Mouse (Mus musculus) limb, embryonic 11.5 days (tissue): ENCODE results near the gene Arl3. TPM values are rescaled to one million over a fixed set of nuclear protein-coding genes. Genes with fewer than 3 reads are reported as not detected.

Source experiments
- ATAC-seq: fragments of 200-750 bp; cut with Nextera tagmentation; 2 replicates; pipeline ENCODE4 v1.8.0; 2017; ENCODE audit warnings: low read depth; ENCODE audit not compliant: insufficient number of reproducible peaks, low FRiP score, low TSS enrichment
- DNase-seq: peaks from one replicate; pipeline ENCODE4 v3.0.0-alpha.2; 2015; ENCODE audit warnings: low spot score
- H3K27ac ChIP-seq: fragments of 300-500 bp; sonication (generic); replicated peaks from 2 replicates; pipeline ENCODE4 v1.5.1; 2014; ENCODE audit warnings: low read depth, mild to moderate bottlenecking, low read length
- H3K27me3 ChIP-seq: fragments of 300-500 bp; sonication (generic); 2 replicates; pipeline ENCODE4 v1.6.1; 2014; ENCODE audit warnings: mild to moderate bottlenecking, low read length, mixed read lengths; ENCODE audit not compliant: control insufficient read depth, insufficient read depth
- H3K36me3 ChIP-seq: fragments of 300-500 bp; sonication (generic); 2 replicates; pipeline ENCODE4 v1.6.1; 2014; ENCODE audit warnings: mild to moderate bottlenecking, low read length, moderate library complexity, mixed read lengths; ENCODE audit not compliant: control insufficient read depth, insufficient read depth
- H3K4me1 ChIP-seq: fragments of 300-500 bp; sonication (generic); 2 replicates; pipeline ENCODE4 v1.6.1; 2014; ENCODE audit warnings: low read length, mixed read lengths; ENCODE audit not compliant: control insufficient read depth, insufficient read depth
- H3K4me2 ChIP-seq: fragments of 300-500 bp; sonication (generic); 2 replicates; pipeline ENCODE4 v1.6.1; 2014; ENCODE audit warnings: low read depth, mild to moderate bottlenecking, moderate library complexity; ENCODE audit not compliant: severe bottlenecking
- H3K4me3 ChIP-seq: fragments of 300-500 bp; sonication (generic); 2 replicates; pipeline ENCODE4 v1.5.1; 2014; ENCODE audit warnings: low read depth, low read length
- H3K9ac ChIP-seq: fragments of 300-500 bp; sonication (generic); 2 replicates; pipeline ENCODE4 v1.6.1; 2014; ENCODE audit warnings: mild to moderate bottlenecking, low read length
- H3K9me3 ChIP-seq: fragments of 300-500 bp; sonication (generic); 2 replicates; pipeline ENCODE4 v1.6.1; 2016; ENCODE audit warnings: low read length; ENCODE audit not compliant: control insufficient read depth
- WGBS: fragments of 180-500 bp; shearing (Covaris S2); extraction: QIAGEN DNeasy Blood & Tissue Kit; methylation state at CpG from one replicate; pipeline ENCODE4 v1.1.7; 2014; 5-methylcytosine and 5-hydroxymethylcytosine counted together
- polyA plus RNA-seq: library from polyadenylated mRNA; unstranded; fragments of >200 nt; fragmentation: Nextera tagmentation; extraction: Ambion mirVana; gene quantifications from 2 replicates; pipeline ENCODE4 v1.2.1, GENCODE M21; 2014

Gene Arl3
- polyA plus RNA-seq, 1 experiment from 2014 or later: 133 TPM

DNA sequence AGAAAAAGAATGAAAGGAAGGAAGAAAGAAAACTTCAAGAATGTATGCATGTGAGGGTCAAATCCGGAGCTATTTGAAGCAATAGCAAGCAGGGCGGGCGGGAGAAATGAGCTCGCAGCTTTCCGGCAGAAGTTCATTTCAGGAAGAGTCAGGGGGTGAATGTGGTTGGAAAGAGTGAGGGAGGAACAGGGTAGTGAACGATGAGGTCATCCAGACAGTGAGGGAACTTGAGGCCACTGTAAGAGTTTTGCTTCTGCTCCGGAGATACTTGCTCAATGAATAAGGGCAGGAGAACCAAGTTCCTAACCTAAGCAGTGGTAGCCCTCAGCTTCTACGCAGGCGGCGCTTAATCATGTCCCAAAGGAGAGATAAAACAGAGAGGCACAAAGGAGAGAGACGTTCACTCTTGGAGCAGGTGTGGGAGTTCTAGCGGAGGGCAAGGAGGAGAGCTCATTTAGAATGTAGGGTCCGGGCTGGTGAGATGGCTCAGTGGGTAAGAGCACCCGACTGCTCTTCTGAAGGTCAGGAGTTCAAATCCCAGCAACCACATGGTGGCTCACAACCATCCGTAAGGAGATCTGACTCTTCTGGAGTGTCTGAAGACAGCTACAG lies 50.5 kb downstream of the Arl3 start:
- DNase-seq: no peak
- H3K27me3 ChIP-seq: no peaks in the 10 kb centered on the region
- WGBS: 47% methylated on average over 15 of the region's 15 CpGs
- no peak overlapping the region for H3K4me3 ChIP-seq
- H3K4me2 ChIP-seq: no peak overlapping the region
- H3K9ac ChIP-seq: no peak overlapping the region
- no peaks in the 10 kb centered on the region for H3K9me3 ChIP-seq
- H3K36me3 ChIP-seq: no peaks in the 10 kb centered on the region
- H3K4me1 ChIP-seq: peaks cover 65% of the 10 kb centered on the region
- H3K27ac ChIP-seq: no peak overlapping the region
- no peak for ATAC-seq

DNA sequence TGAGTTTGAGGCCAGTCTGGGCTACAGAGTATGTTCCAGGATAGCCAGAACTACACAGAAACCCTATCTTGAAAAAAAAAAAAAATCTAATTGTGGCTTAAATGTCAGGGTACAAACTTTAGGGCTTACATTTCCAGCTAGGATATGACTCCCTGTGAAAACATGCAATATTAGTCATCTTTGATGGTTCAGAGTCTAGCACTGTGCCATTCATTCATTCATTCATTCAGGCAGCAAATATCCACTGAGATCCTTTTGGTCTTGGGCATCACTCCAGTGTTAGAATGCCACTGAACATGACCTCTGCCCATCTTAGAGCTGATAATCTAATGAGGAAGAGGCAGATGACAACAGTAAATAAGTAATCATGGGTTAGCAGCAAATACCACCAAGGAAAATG lies 51.3 kb downstream of the Arl3 start:
- Histone ChIP-seq H3K9ac (no peak overlapping the region), H3K36me3 (no peaks in the 10 kb centered on the region), H3K27ac (no peak overlapping the region), H3K4me2 (no peak overlapping the region), H3K9me3 (no peaks in the 10 kb centered on the region), H3K4me1 (peaks cover 62% of the 10 kb centered on the region), H3K27me3 (no peaks in the 10 kb centered on the region), H3K4me3 (no peak overlapping the region)
- ATAC-seq (no peak), DNase-seq (no peak)

DNA sequence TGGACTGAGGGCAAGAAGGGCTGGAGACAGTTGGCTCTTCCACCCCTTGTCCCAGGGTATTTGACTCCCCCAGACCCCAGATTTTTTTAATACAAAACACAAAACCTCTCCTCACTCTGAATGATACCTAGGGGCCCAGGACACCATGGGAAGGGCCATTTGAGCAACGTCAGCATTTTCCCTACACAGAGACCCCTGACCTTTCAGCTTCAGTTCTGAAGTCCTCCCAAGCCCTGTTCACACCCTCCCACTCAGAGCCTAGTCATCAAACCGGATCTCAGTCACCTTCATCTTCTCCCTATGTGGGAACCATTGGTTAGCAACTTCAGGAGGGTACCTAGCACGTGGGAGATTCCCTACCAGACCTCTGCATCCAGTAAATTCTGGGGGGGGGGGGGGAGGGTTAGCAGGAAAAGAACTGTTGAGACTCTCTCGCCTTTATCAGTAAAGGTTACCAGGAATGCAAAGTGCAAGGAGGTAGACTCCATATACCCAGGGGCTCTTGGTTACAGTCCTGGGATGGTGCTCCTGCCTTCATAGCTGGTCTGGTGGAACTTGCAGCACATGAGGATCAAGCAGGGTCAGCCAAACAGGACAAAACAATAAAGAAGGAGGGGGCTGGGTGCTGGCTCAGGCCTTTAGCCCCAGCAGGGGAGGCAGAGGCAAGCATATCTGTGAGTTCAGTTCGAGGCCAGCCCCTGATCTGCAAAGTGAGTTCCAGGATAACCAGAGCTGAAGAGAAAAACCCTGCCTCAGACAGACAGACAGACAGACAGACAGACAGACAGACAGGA lies 54.0 kb downstream of the Arl3 start:
- 11% methylated on average over 5 of the region's 5 CpGs for WGBS
- DNase-seq (no peak), ATAC-seq (no peak)
- H3K9me3 ChIP-seq: no peaks in the 10 kb centered on the region
- H3K4me1 ChIP-seq: peaks cover 37% of the 10 kb centered on the region
- H3K27me3 ChIP-seq: no peaks in the 10 kb centered on the region
- peaks cover 9% of the 10 kb centered on the region; the same call in 1 of the 2 replicates for H3K36me3 ChIP-seq
- H3K4me3 ChIP-seq: no peak overlapping the region
- no peak overlapping the region for H3K9ac ChIP-seq
- peak overlapping the region; percentile 10; the same call in 1 of the 2 replicates for H3K27ac ChIP-seq
- peak overlapping the region; percentile 40 for H3K4me2 ChIP-seq

DNA sequence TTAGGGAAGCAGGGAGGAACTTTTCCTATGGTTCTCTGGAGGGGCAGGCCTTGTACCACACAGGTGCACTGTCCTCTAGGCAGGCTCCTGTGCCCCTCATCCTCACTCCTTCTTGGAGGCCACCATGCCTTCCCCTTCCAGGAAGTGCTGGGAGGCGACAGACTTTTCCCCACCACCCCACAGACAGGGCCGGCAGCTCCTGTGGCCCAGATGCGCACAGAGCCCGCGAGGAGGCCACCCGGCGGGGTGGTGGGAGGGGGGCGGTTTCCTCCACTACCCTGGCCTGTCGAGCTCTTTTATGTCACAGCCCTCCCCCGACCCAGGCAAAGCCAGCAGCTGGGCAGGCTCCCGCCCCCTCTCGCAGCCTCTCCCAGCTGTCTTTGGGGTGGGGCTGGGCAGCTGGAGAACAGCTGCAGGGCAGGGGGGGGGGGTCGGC lies 54.6 kb downstream of the Arl3 start:
- H3K4me3 ChIP-seq: 0 out of 2 replicates have a peak overlapping the region, but pooled peaks have one; percentile 0
- ATAC-seq (peak; percentile 65), DNase-seq (peak; percentile 77)
- peak overlapping the region; percentile 40 for H3K4me2 ChIP-seq
- H3K9ac ChIP-seq: no peak overlapping the region
- H3K9me3 ChIP-seq: no peaks in the 10 kb centered on the region
- H3K27me3 ChIP-seq: no peaks in the 10 kb centered on the region
- H3K4me1 ChIP-seq: peaks cover 32% of the 10 kb centered on the region
- WGBS: 0% methylated on average over 13 of the region's 13 CpGs
- peaks cover 13% of the 10 kb centered on the region for H3K36me3 ChIP-seq
- H3K27ac ChIP-seq: peak overlapping the region; percentile 38

DNA sequence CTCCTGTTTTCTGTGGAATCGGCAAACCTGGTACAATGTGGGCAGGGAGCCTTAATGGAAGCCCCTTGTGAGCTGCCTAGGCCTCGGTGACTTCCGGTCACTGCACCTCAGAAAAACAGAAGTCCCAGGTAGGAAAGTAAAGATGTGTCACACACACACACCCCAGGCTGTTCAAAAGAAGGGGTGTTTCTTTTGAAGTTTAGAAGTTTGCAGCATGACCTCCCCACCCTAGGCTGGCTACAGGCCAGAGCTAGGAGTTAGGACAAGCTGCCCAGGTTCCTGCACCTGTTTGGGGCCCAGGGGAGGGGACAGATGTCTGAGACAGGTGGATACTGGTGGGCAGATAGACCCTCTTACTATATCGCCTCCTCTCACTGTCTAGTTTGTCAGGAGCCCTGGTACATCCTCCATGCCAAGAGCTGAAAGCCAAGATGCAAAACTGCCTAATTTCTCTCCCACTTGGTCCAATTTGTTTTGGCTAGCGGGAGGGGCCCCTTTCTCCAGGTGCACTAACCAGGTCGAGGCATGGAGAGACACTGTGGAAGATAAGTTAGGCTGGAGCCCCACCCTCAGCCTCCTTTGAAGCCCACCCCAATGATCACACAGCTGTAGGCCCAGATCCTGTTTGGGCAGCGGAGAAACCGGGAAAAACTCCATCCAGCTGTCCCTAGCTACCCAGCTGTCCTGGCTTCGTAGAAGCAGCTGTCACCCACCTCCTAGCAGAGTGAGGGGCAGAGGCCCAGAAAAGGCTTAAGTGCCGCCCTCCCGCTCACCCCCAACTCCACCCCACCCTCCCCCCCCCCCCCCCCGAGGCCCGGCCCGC lies 55.3 kb downstream of the Arl3 start:
- peak; percentile 70 for ATAC-seq

DNA sequence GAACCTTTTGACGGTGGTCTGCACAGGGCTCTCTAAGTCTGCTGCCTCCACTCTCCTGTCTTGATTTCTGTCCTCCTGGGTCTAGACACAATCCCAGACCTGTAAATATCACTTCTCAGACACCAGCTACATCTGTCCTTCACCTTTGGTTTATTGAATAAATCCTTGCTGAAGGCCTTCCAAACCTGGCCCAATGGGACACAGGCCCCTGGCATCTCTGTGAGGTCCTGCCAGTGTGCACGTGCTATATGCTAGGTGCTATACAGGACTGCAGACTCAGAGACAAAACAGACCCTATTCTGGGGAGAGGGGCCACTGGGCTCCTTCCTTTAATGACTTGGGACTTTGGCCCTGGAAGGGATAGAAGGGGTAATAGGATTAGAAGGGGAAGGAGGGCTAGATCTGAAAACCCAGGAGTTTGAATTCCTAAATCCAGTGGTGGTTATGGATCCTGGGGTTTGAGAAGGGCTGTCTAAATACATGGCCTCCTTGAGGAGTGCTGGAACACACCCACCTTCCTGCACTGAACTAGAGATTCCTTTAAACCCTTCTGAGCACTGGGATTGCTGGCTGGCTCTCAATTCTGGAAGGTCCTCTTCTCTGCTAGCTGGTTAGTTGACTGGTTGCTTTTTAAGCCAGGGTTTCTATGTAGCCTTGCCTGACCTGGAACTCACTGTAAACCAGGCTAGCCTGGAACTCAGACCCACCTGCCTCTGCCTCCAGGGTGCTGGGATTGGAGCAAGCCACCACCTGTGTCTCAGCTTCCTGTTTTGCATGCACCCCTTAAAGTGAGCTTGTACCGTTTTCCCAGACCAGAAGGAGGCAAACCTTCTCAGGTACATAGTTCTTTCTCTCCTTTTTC lies 56.1 kb downstream of the Arl3 start:
- H3K9ac ChIP-seq: no peak overlapping the region
- H3K27ac ChIP-seq: no peak overlapping the region
- H3K4me2 ChIP-seq: no peak overlapping the region
- DNase-seq: no peak
- no peak overlapping the region for H3K4me3 ChIP-seq
- H3K36me3 ChIP-seq: peaks cover 17% of the 10 kb centered on the region
- H3K9me3 ChIP-seq: no peaks in the 10 kb centered on the region
- H3K4me1 ChIP-seq: peaks cover 25% of the 10 kb centered on the region
- H3K27me3 ChIP-seq: no peaks in the 10 kb centered on the region
- 65% methylated on average over 3 of the region's 3 CpGs for WGBS
- no peak for ATAC-seq

More for the DNA sequence above, 55.3 kb downstream of the Arl3 start:
- H3K4me1 ChIP-seq: peaks cover 27% of the 10 kb centered on the region
- H3K27ac ChIP-seq: peak overlapping the region; percentile 38
- no peak overlapping the region for H3K9ac ChIP-seq
- 32% methylated on average over 10 of the region's 14 CpGs for WGBS
- 0 out of 2 replicates have a peak overlapping the region, but pooled peaks have one; percentile 0 for H3K4me3 ChIP-seq
- H3K36me3 ChIP-seq: peaks cover 17% of the 10 kb centered on the region
- H3K27me3 ChIP-seq: no peaks in the 10 kb centered on the region
- DNase-seq: peak; percentile 53
- no peaks in the 10 kb centered on the region for H3K9me3 ChIP-seq
- peak overlapping the region; percentile 40 for H3K4me2 ChIP-seq

DNA sequence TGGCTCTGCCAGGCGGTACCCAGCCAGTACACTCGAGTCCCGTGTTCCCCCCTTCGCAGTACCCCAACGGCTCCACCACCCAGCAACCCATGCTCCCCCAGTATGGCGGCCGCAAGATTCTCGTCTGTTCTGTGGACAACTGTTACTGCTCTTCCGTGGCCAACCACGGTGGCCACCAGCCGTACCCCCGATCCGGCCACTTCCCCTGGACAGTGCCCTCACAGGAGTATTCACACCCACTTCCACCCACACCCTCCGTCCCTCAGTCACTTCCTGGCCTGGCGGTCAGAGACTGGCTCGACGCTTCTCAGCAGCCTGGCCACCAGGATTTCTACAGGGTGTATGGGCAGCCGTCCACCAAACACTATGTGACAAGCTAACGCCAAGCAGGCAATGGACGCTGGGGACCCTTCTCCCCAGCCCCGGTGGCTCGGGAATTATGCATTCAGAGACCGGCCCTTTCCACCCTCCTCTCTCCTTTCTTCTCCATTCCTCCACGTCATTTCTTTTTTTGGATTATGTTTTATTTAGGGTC lies 57.6 kb downstream of the Arl3 start:
- no peak overlapping the region for H3K4me2 ChIP-seq
- no peak overlapping the region for H3K9ac ChIP-seq
- H3K4me1 ChIP-seq: peaks cover 24% of the 10 kb centered on the region
- DNase-seq (no peak), ATAC-seq (no peak)
- no peak overlapping the region for H3K27ac ChIP-seq
- no peak overlapping the region for H3K4me3 ChIP-seq
- WGBS: 91% methylated on average over 24 of the region's 24 CpGs
- no peaks in the 10 kb centered on the region for H3K27me3 ChIP-seq
- peaks cover 17% of the 10 kb centered on the region for H3K36me3 ChIP-seq
- no peaks in the 10 kb centered on the region for H3K9me3 ChIP-seq
